Mouse (Mus musculus): ENCODE measurements around the gene Dcaf7. TPM values are rescaled to one million over a fixed set of nuclear protein-coding genes. Genes with fewer than 3 reads are reported as not detected.

Dcaf7 gene
- polyA plus RNA-seq, 1 experiment from 2014 or later = 82.1 TPM

GRCm38 (mm10) chr11:106073774-106074173 lies 37.1 kb downstream of the Dcaf7 start:
- H3K27ac ChIP-seq = no peak overlapping the region
- no peaks in the 10 kb centered on the region for H3K27me3 ChIP-seq
- no peak for ATAC-seq
- no peak overlapping the region for H3K9ac ChIP-seq
- no peaks in the 10 kb centered on the region for H3K9me3 ChIP-seq (replicated peaks)
- WGBS = 83% methylated on average over 3 of the region's 3 CpGs
- H3K4me1 ChIP-seq = no peaks in the 10 kb centered on the region
- peaks cover 18% of the 10 kb centered on the region for H3K36me3 ChIP-seq (ENCODE audit: poor library complexity, severe bottlenecking)
- H3K4me2 ChIP-seq = no peak overlapping the region
- no peak overlapping the region for H3K4me3 ChIP-seq

GRCm38 (mm10) chr11:106076321-106076720 lies 39.6 kb downstream of the Dcaf7 start:
- Histone ChIP-seq H3K9me3 (replicated peaks) (no peaks in the 10 kb centered on the region), H3K9ac (no peak overlapping the region), H3K4me1 (no peaks in the 10 kb centered on the region), H3K36me3 (ENCODE audit: poor library complexity, severe bottlenecking) (peaks cover 14% of the 10 kb centered on the region), H3K4me2 (no peak overlapping the region), H3K27ac (no peak overlapping the region), H3K4me3 (no peak overlapping the region), H3K27me3 (no peaks in the 10 kb centered on the region)
- 4% methylated on average over 4 of the region's 4 CpGs for WGBS
- ATAC-seq = 0 out of 2 replicates have a peak, but pooled peaks have one; percentile 36

- Histone ChIP-seq H3K9me3 (replicated peaks) (no peaks in the 10 kb centered on the region), H3K9ac (peak within 1 kb of the TSS; percentile 84), H3K27ac (peak within 1 kb of the TSS; percentile 98), H3K4me3 (peak within 1 kb of the TSS; percentile 81), H3K4me1 (peaks cover 19% of the 10 kb centered on the region), H3K4me2 (peak within 1 kb of the TSS; percentile 76), H3K27me3 (no peaks in the 10 kb centered on the region), H3K36me3 (ENCODE audit: poor library complexity, severe bottlenecking) (no peaks in the 10 kb centered on the region)
- peak; percentile 99 for ATAC-seq
- WGBS = under 1% methylated on average over 68 of the region's 69 CpGs
These were observed 47.3 kb downstream of the Dcaf7 start, which contains the start of gene Map3k3 for GRCm38 (mm10) chr11:106083708-106084701. TSS of gene Map3k3 (plus strand) at chr11:106084613.

GRCm38 (mm10) chr11:106084911-106085561 lies 48.4 kb downstream of the Dcaf7 start:
- peak overlapping the region; percentile 84 for H3K9ac ChIP-seq
- no peaks in the 10 kb centered on the region for H3K27me3 ChIP-seq
- ATAC-seq = peak; percentile 55
- under 1% methylated on average over 51 of the region's 61 CpGs for WGBS
- H3K4me2 ChIP-seq = peak overlapping the region; percentile 76
- no peaks in the 10 kb centered on the region for H3K9me3 ChIP-seq (replicated peaks)
- H3K4me3 ChIP-seq = peak overlapping the region; percentile 81
- H3K27ac ChIP-seq = peak overlapping the region; percentile 98
- no peaks in the 10 kb centered on the region for H3K36me3 ChIP-seq (ENCODE audit: poor library complexity, severe bottlenecking)
- peaks cover 19% of the 10 kb centered on the region for H3K4me1 ChIP-seq

- Histone ChIP-seq H3K4me2 (no peak overlapping the region), H3K9ac (no peak overlapping the region), H3K36me3 (ENCODE audit: poor library complexity, severe bottlenecking) (peaks cover 20% of the 10 kb centered on the region; the same call in 1 of the 2 replicates), H3K4me1 (no peaks in the 10 kb centered on the region), H3K27ac (no peak overlapping the region), H3K27me3 (no peaks in the 10 kb centered on the region), H3K4me3 (no peak overlapping the region), H3K9me3 (replicated peaks) (no peaks in the 10 kb centered on the region)
- no peak for ATAC-seq
- WGBS = 89% methylated on average over 1 of the region's 1 CpGs
These were observed 61.6 kb downstream of the Dcaf7 start for GRCm38 (mm10) chr11:106098223-106098622.

- no peak overlapping the region for H3K9ac ChIP-seq
- H3K4me2 ChIP-seq = no peak overlapping the region
- H3K9me3 ChIP-seq (replicated peaks) = no peaks in the 10 kb centered on the region
- 97% methylated on average over 3 of the region's 3 CpGs for WGBS
- H3K4me1 ChIP-seq = no peaks in the 10 kb centered on the region
- no peaks in the 10 kb centered on the region for H3K27me3 ChIP-seq
- no peak for ATAC-seq
- H3K27ac ChIP-seq = no peak overlapping the region
- H3K4me3 ChIP-seq = no peak overlapping the region
- peaks cover 20% of the 10 kb centered on the region; the same call in 1 of the 2 replicates for H3K36me3 ChIP-seq (ENCODE audit: poor library complexity, severe bottlenecking)
These were observed 66.2 kb downstream of the Dcaf7 start for GRCm38 (mm10) chr11:106102866-106103265.

GRCm38 (mm10) chr11:106106047-106106587 lies 69.4 kb downstream of the Dcaf7 start:
- no peaks in the 10 kb centered on the region for H3K9me3 ChIP-seq (replicated peaks)
- H3K4me2 ChIP-seq = no peak overlapping the region
- H3K36me3 ChIP-seq (ENCODE audit: poor library complexity, severe bottlenecking) = peaks cover 13% of the 10 kb centered on the region; the same call in 1 of the 2 replicates
- no peak overlapping the region for H3K9ac ChIP-seq
- no peak overlapping the region for H3K27ac ChIP-seq
- whole genome bisulfite sequencing = 87% methylated on average over 6 of the region's 8 CpGs
- H3K27me3 ChIP-seq = no peaks in the 10 kb centered on the region
- no peak for ATAC-seq
- no peak overlapping the region for H3K4me3 ChIP-seq
- H3K4me1 ChIP-seq = no peaks in the 10 kb centered on the region

Other genes with a start within 250 kb of the Dcaf7 start
- 17.2 and 21.4 TPM in 2 replicates for gene Cyb561, start 83.5 kb upstream of the Dcaf7 start, polyA plus RNA-seq (2015; fragmentation: Nextera tagmentation; extraction: Ambion mirVana)
- gene Ace, start 68.9 kb upstream of the Dcaf7 start, polyA plus RNA-seq (2015; fragmentation: Nextera tagmentation; extraction: Ambion mirVana) = 0.57 and 0.97 TPM in 2 replicates
- gene Ace3, start 42.2 kb upstream of the Dcaf7 start, polyA plus RNA-seq (2015; fragmentation: Nextera tagmentation; extraction: Ambion mirVana) = not detected in 2 replicates
- gene Kcnh6, start 28.7 kb upstream of the Dcaf7 start, polyA plus RNA-seq (2015; fragmentation: Nextera tagmentation; extraction: Ambion mirVana) = 0.40 and 0.54 TPM in 2 replicates
- 8.9 and 9.6 TPM in 2 replicates for gene Taco1, start 29.2 kb downstream of the Dcaf7 start, polyA plus RNA-seq (2015; fragmentation: Nextera tagmentation; extraction: Ambion mirVana)
- 9.5 and 11.9 TPM in 2 replicates for gene Map3k3, start 47.7 kb downstream of the Dcaf7 start, polyA plus RNA-seq (2015; fragmentation: Nextera tagmentation; extraction: Ambion mirVana)
- gene Gm10840, start 124.0 kb downstream of the Dcaf7 start, polyA plus RNA-seq (2015; fragmentation: Nextera tagmentation; extraction: Ambion mirVana) = not detected in 2 replicates
- 253 and 279 TPM in 2 replicates for gene Limd2, start 124.0 kb downstream of the Dcaf7 start, polyA plus RNA-seq (2015; fragmentation: Nextera tagmentation; extraction: Ambion mirVana)
- 33.4 and 33.5 TPM in 2 replicates for gene Strada, start 165.3 kb downstream of the Dcaf7 start, polyA plus RNA-seq (2015; fragmentation: Nextera tagmentation; extraction: Ambion mirVana)
- 78.6 and 83.9 TPM in 2 replicates for gene Ccdc47, start 179.5 kb downstream of the Dcaf7 start, polyA plus RNA-seq (2015; fragmentation: Nextera tagmentation; extraction: Ambion mirVana)
- 93.0 and 102 TPM in 2 replicates for gene Ddx42, start 180.1 kb downstream of the Dcaf7 start, polyA plus RNA-seq (2015; fragmentation: Nextera tagmentation; extraction: Ambion mirVana)
- 46.4 and 52.7 TPM in 2 replicates for gene Ftsj3, start 219.2 kb downstream of the Dcaf7 start, polyA plus RNA-seq (2015; fragmentation: Nextera tagmentation; extraction: Ambion mirVana)
- gene Psmc5, start 219.3 kb downstream of the Dcaf7 start, polyA plus RNA-seq (2015; fragmentation: Nextera tagmentation; extraction: Ambion mirVana) = 322 and 348 TPM in 2 replicates
- gene Smarcd2, start 236.1 kb downstream of the Dcaf7 start, polyA plus RNA-seq (2015; fragmentation: Nextera tagmentation; extraction: Ambion mirVana) = 14.2 and 14.3 TPM in 2 replicates
- gene Tcam1, start 239.8 kb downstream of the Dcaf7 start, polyA plus RNA-seq (2015; fragmentation: Nextera tagmentation; extraction: Ambion mirVana) = 0.10 and 0.14 TPM in 2 replicates